Mouse (Mus musculus) testis, adult 2 months (tissue): ENCODE measurements around the gene Hoxb1.

Experiments used
- CTCF ChIP-seq: fragments of 200-500 bp; IDR thresholded peaks from 2 replicates; pipeline ENCODE4 v1.5.1; 2012; ENCODE audit warnings: low read depth, mild to moderate bottlenecking, inconsistent platforms, low read length, moderate library complexity; ENCODE audit not compliant: control insufficient read depth, insufficient read depth, insufficient replicate concordance
- POLR2A ChIP-seq: fragments of 200-500 bp; IDR thresholded peaks from 2 replicates; pipeline ENCODE4 v1.6.1; 2012; ENCODE audit warnings: low read depth, mild to moderate bottlenecking, inconsistent platforms, low read length, moderate library complexity; ENCODE audit not compliant: control insufficient read depth

DNA sequence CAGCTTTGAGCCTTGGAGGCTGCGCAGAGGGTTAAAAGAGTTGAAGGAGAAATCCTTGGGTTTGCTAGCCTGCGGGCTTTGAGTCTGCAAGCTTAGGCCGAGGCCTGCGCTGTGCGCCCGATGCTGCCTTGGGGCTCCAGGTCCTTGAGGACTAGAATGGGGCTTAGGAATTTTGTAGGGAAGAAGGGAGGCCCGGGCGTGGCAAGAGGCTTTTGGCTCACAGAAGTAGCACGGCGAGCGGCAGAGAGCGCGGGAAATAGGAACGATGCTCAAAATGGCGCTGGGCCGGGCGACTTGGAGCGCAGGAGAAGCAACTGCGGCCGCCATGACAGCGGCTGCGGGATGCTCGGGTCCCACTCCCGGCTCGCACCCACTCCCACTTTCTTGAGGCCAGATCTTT is 11.2 kb upstream of the Hoxb1 start:
- no peak for TF ChIP-seq CTCF
- TF ChIP-seq POLR2A = no peak
